Mouse (Mus musculus) spleen, adult 2 months (tissue): ENCODE measurements around the gene 3110009E18Rik.

Experiments
- CTCF ChIP-seq: fragments of 200-500 bp; IDR thresholded peaks from 2 replicates; pipeline ENCODE4 v1.5.1; 2011; ENCODE audit warnings: mild to moderate bottlenecking, inconsistent platforms; ENCODE audit not compliant: insufficient read depth, insufficient read length, insufficient replicate concordance; ENCODE audit errors: extremely low read depth
- POLR2A ChIP-seq: fragments of 200-500 bp; IDR thresholded peaks from 2 replicates; pipeline ENCODE4 v1.6.1; 2011; ENCODE audit warnings: low read depth, low read length, inconsistent platforms

DNA sequence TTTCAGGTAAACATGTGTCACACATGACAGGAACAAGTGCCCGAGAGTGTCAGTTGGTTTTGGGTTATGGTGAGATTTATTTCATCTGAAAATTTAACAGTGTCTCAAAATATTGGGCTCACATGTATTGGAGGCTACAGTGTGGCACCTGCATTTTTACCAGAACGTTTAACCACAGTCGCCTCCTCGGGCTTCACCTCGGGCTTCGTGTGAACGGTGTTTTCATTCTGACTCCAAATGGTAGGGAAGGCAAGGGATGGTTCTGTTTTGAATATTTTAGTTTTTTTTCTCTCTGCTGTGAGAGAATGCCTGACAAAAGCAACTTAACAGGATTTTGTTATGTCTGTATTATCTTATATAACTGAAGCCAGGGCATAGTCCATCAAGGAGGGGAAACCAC lies 47.7 kb downstream of the 3110009E18Rik start:
- TF ChIP-seq CTCF: no peak
- TF ChIP-seq POLR2A: no peak
